Mouse (Mus musculus): ENCODE measurements around the gene Pigh.

The Pigh gene

DNA sequence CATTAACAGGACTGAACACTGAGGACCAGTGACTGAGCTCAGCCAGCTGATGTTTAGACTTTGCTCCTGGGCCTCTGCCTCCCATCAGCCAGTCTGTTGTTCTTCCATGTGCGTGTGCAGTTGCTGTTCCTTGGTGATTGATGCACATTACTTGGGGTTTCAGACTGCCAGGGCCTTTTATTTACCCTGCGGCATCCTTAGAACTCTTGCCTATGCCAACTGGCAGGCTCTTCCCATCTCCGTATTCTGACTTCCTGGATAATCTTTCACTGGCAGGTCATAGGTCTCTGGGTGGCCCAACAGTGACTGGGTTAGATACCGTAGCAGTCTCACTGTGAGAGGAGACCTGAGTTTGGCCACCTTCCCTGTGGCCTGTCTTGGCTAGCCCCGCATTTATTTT is 21.9 kb downstream of the Pigh start:
- DNase-seq (ENCODE audit: low spot score in 2 of 2), result no peak

DNA sequence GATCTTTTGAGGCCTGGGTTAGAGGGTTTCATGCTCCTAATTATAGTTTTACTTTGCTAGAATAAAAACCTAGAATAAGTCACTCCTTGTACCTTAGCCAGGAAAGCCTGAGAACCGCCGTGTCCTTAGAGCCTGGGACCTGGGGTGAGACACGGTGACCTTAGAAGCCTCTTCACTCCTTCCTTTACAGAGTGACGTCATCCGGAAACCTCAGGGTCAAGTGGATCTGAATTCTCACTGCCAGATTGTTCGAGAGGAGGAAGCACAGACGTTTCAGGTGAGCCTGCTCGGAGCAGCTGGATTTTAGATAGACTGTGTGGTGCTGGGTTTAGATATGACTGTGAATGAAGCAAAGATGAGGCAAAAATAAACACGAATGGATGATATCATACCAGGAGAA is 23.0 kb downstream of the Pigh start:
- no peak for DNase-seq (ENCODE audit: low spot score in 2 of 2)

DNA sequence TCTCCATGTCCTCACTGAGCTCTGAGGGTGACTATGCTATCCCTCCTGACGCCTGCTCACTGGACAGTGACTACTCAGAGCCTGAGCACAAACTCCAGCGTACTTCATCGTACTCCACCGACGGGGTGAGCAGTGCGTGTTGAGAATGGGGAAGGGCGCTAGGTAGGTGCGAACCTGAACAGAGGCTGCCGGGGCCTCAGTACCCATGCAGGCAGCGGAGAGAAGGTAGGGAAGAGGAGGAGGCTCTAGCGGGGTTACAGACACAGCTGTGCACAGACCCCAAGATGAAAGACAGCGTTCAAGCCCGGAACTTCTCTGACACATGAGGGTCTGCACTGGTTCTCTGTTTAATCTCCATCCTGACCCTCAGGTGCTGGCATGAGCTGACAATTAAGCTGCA is 25.0 kb downstream of the Pigh start:
- DNase-seq (ENCODE audit: low spot score in 2 of 2), result no peak

DNA sequence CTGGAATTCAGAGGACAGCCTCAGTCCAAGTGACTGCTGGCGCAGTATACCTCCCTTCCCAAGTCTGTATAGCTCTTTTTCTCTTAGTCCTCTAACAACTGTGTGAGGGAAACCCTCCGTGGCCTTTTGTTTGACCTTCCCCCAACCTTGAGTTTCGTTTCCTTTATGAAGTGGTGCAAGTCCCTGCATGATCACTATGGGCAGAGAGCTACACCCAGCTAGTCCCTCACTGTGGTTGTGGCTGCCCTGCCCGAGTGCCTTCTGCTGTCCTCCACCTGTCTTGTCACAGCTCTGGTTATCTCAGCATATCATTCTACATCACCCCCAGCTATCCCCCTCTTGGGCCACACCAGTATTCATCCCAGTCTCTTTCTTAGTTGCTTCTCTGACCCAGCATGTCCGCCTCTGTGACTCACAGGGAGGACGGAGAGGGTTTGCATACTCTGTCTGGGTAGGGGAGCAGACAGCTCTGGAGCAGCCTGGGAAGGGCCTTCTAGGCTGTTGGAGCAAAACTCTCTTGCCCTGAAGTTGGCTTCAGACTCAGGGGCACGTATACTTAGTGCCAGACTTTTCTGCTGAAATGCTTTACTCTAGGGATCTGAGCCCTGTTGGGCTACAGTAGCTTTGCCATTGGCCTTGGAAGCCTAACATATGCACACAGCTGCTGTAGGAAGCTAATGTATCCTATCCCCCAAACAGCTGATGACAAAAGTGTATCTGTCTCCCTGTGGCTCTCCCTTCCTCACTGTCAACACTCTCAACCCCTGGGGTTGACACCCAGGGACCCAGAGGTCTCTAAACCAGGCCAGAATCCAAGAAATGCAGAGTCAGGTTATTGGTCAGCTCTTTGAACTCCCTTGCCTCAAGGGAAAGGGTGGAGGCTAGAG is 28.4 kb downstream of the Pigh start:
- peak in 1 of 2 experiments; percentile 11 for DNase-seq (ENCODE audit: low spot score in 2 of 2)

DNA sequence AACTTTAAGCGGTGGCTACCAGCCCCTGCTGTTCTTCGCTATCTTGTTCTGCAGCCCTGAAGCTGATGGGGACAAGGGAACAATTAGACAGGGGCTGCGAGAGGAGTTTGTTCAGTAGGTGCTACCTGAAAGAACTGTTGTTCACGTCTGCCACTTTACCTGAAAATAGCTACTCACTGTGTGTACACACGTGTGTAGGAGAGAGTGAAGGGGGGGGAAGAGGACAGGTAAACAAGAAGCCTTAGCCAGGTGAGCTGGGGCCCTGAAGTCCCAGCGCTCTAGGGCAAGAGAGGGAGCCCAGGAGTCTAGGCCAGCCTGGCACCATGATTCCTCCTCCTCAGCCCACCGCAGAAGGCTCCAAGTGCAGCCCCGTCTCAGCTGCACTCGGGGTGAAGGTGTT is 29.3 kb downstream of the Pigh start:
- DNase-seq (ENCODE audit: low spot score in 2 of 2), result no peak

DNA sequence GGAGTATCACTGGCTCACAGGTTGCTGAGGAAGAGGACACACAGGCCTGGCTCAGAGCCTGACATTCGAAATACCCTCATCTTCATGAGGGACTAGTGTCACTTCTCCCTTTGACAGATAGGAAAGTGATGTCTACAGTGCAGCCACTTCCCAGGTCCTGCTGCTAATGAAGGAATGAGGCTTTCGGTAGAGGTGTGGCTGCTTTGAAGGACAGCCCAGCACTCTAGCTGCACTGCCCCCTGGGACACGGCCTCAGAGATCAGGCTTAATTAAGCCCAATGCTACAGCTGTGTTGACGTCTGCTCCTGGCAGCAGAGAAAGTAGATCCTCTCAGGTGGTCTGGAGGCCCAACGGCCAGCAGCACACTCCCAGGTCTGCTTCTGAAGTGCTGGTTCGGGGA is 29.9 kb downstream of the Pigh start:
- no peak for DNase-seq (ENCODE audit: low spot score in 2 of 2)

DNA sequence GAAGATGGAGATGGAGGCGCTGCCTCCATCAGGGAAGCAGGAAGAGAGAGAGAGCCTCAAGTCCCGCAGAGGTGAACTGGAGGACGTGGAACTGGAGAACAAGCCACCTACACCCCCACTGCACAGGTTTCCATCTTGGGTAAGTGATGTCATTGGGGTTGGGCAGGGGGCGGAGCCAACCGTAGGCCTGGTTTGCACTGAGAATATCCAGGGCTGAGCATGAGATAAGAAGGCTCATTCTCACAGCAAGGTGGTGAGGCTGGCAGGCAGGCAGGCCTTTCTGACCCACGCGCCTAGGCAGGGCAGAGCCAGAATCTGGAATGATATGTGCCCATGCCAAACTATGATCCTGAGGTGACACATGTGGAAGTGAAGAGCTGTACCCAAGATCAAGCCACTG is 34.2 kb downstream of the Pigh start:
- peak; percentile 73 to 84 for DNase-seq (ENCODE audit: low spot score in 2 of 2)

DNA sequence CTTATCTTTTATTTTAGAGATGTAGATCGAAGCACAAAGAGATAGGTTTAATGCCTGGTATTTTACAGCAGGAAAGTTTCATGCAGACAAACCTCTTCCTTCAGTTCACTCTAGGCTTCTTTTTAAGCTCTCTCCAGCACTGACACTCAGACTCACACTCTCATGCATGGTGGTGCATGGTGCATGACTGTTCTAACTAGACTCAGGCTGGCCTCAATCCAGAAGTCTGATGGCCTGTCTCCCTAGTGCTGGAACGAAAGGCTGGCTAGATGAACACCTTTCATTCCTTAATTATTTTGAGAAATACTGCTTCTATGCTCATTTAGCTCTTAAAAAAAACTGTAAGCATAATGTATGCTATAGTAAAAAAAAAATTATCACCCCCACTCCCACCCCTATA is 37.4 kb downstream of the Pigh start:
- no peak for DNase-seq (ENCODE audit: low spot score in 2 of 2)

DNA sequence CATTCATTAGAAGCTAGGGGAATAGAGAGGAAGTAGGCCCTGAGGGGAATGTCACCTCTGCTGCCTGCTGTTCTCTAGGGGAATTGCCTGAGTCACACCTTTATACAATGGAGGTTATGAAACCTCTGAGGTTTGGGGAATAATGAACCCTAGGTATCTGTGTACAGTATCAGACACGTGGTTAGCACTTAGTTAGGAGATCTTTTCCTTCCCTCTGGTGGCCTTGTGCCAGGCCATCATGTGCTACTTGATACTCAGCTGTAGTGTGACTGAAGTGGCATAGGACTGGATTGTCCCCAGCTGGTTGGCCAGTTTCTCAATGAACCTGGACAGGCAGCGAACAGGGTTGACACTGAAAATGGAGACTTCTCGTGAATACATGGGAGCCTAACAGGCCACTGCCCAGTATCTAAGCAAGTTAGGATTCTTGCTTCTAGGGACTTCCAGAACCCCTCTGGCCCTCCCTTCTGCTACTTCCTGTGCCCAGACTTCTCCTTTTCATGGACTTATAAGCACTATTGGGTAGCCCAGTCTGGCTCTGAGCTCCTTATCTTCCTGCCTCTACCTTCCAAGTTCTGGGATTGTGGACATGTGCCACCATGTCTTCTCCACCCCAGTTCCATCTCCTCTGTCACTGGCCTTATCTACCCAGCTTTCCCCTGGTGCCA is 38.8 kb downstream of the Pigh start:
- DNase-seq (ENCODE audit: low spot score in 2 of 2), result peak in 1 of 2 experiments; percentile 17

DNA sequence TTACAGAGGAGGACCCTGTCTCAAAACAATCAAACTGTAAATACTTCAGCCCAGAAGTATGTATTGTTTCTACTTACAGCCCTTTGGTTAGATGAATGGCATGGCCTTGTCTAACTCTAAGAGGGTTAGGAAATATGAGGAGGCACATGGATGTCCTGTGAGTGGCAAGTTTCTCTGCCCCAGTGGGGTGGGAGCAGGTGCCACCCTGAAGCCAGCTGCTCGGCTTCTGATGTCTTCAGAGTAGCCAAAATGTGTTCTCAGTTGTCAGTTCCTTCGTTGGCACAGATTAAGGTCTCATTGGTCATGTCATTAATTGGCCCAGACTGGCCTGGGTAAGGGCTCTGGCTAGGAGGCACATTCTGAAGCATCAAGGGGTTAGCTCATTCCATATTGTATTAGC is 39.6 kb downstream of the Pigh start:
- DNase-seq (ENCODE audit: low spot score in 2 of 2), result no peak

DNA sequence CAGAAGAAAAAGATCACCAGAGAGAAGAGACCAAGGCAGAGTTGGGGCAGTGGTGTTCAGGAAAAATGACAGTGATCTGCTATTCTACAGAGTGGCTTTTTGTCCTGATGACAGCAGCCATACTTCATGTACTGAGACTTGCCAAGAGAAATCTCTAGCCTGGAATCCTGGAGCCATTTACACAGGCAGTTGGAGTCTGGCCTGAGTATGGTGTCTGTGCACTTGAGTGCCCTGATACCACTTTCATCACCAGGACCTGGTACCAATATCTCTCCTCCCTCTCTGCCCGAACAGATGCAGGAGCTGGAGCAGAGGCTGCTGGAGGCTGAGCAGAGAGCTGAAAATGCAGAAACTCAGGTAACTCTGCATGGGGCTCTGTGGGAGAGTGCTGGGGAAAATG is 40.6 kb downstream of the Pigh start:
- peak; percentile 62 to 64 for DNase-seq (ENCODE audit: low spot score in 2 of 2)

DNA sequence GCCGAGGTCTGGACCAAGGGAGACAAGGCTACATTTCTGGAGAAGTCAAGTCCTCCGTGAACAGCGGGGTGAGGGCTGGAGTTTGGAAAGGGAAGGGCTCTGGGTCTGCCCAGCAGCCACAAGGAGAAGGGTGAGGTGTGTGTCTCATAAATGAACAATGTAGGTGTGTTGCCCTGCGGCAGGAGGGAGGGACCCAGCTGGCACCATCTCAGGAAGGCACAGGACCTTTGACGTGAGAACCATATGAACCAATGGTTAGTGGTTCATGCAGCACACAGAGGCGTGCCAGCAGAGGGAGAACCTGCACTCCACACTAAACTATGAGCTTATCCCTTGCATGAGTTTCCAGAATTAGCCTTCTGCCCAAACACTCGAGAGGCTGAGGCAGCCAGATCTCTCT is 42.2 kb downstream of the Pigh start:
- DNase-seq (ENCODE audit: low spot score in 2 of 2), result no peak

DNA sequence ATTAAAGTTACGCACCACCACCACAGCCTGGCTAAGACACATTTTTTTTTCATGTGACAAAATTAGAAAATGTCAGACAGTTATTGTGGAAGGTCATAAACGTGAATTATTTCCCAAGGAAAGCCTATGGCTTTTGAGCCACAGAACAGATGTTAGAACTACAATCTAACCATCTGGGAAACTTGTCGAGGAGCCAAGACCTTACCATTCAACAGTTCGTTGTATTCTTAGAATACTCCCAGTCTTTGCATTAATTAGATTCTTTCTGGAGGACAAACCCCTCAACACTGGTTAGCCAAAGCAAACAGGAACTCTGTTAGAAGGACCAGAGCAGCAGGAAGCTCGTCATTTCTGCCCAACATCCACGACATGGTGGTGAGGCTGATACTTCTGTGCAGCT is 43.3 kb downstream of the Pigh start:
- DNase-seq (ENCODE audit: low spot score in 2 of 2), result no peak

DNA sequence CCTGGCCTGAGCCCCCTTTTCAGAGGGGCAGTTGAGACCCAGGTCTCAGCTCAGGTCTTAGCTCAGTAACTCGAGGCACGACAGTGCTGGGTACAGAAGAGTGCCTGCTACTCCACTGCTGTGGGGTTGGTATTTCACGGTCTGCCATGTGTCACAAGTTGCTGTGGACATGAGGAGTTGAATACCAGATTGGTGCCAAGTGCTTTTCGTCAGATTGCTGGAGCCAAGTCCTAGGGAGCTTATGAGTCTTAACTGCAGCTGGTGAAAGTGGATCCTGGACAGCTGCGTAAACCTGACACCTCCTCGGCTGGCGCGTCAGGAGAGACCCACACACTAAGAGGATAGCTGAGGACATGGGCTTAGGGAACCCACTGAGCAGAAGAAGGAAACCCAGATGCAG is 44.8 kb downstream of the Pigh start:
- DNase-seq (ENCODE audit: low spot score in 2 of 2), result peak; percentile 60 to 67

DNA sequence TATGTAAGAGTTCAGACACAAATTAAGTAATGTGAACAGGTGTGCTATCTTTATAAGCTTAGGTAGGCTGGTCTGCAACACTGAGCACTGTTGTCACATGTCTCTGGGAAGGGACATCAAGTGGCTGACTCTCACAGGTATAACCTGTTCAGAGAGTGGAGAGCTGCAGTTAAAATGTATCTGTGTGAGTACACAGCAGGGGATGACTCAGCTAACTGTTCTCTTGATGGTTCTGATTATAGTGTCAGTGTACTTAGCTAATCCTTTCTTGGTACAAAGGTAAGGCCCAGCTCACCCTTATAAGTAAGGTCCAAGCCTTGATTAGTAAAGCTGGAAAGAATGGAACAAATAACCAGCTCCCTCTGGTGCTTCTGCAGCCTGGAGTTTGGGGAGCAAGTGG is 48.0 kb downstream of the Pigh start:
- DNase-seq (ENCODE audit: low spot score in 2 of 2), result no peak

DNA sequence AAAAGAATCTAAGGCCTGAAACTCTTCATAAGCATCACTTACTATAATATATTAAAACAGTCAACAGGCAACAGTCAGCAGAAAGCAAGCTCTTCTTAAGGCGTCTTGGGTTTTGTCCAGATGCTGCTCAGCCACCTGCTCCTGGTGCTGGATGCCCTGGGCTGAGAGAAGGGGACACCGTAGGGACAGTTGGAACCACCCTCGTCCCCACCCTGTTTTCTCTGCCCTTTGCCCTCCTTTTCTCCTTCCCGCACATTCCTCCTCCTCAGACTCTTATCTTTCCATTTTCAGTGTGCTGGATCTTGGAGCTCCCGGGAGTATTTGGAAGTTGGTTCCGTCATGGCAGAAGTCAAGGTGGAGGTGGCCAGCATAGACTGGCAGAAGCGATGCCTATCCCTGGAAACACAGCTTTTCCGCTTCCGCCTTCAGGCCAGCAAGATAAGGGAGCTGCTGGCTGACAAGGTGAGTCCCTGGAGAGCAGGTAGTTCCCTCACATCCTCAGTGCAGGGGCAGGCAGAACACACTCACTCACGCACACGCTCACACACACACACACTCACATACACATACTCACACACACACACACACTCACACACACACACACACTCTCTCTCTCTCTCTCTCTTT is 49.1 kb downstream of the Pigh start:
- no peak for DNase-seq (ENCODE audit: low spot score in 2 of 2)

DNA sequence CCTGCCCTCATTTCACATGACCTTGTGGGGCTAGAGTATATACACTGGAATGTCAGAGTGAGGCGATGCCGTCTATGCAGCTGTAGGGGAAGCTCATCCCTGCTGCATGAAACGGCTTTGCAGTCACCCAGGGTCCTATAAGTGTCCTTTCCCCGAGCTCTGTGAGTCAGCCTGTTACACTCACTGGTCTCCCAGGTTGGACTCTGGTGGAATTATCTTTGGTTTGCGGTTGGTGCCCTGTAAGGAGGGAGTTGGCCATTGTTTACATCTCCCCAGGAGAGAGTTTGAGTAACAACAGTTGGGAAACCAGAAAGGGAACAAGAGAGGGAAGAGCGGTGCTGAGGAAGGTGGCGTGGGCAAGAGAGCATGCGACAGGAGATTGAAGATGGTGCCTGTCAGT is 49.7 kb downstream of the Pigh start:
- DNase-seq (ENCODE audit: low spot score in 2 of 2), result no peak

DNA sequence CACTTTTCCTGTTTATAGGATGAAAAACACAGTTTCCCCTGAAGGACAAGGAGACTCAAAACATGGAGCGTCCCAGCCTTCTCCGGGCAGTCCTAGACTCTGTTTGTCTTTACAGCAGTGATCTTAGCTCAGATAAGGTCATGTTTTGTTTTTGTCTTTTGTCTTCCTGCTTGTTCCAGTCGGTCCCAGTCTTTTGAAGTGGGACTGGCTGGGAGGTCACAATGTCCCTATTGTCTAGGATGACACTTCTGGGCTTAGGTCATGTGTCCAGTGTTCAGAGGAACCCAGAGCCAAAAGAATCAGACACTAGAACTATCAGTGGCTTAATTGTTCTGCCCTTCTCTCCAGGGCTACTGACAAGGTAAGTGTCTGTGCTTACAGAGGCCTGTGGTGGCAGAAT is 54.1 kb downstream of the Pigh start:
- no peak for DNase-seq (ENCODE audit: low spot score in 2 of 2)

DNA sequence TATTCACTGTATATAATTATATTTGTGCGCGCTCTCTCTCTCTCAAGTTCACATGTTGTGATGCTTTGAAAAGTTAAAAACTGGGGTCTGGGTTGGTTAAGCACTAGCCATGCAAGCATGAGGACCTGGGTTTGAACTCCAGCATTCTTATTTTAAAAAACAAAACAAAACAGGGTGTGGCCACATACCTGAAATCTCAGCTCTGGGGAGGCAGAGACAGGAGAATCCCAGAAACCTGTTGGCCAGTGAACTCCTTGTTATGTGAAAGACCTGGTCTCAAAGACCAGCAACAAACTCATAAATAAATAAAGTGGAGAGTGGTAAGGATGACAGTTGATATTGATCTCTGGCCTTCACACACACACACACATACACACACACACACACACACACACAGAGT is 55.1 kb downstream of the Pigh start:
- no peak for DNase-seq (ENCODE audit: low spot score in 2 of 2)

Data from heart, adult 9 months (tissue).